In the genomic region with DNA sequence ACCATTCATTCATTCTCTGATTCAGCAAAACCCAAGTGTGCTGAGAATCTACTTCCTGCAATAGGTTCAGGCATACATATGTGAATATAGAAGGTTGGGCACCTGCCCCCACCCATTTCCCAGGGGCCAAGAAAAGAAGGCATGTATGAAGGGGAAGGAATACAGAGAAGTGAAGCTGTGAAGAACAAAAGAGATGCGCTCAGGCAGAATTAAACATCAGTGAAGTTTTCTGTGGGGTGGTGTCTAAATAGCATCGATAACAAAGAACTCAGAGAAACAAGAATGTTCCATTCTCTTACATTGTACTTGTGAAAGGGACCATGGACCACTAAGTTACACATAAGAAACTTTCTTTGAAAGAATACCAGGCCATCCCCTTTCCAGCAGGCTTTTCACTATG, we compare ENCODE assay signal across 31 mouse cellular contexts.
"Had no signal": no experiment of that assay in that cellular context is flagged by ENCODE, and none has a peak within 500 bp of the region (broad histone marks: within the 10 kb centered on the region; RNA-seq: fewer than 3 reads in every experiment).

No protein-coding gene starts in this region.

- H3K9ac ChIP-seq: limb, embryonic 12.5 days; limb, embryonic 13.5 days; limb, embryonic 15.5 days; liver, embryonic 12.5 days; liver, embryonic 13.5 days; liver, embryonic 14.5 days; liver, embryonic 15.5 days; liver, postnatal 0 days; lung, embryonic 14.5 days; lung, embryonic 15.5 days; midbrain, embryonic 12.5 days; midbrain, embryonic 13.5 days; midbrain, embryonic 15.5 days had no signal

- H3K36me3 ChIP-seq: limb, embryonic 10.5 days; limb, embryonic 12.5 days; limb, embryonic 13.5 days; limb, embryonic 15.5 days; liver, embryonic 12.5 days; liver, embryonic 13.5 days; liver, embryonic 15.5 days; lung, embryonic 15.5 days; midbrain, embryonic 10.5 days; midbrain, embryonic 12.5 days; midbrain, embryonic 13.5 days; midbrain, embryonic 15.5 days had no signal

- H3K4me3 ChIP-seq: limb, embryonic 10.5 days; limb, embryonic 12.5 days; limb, embryonic 13.5 days; limb, embryonic 15.5 days; liver, embryonic 12.5 days; liver, embryonic 13.5 days; liver, embryonic 15.5 days; lung, embryonic 15.5 days; megakaryocyte, embryonic 14.5 days; midbrain, embryonic 10.5 days; midbrain, embryonic 12.5 days; midbrain, embryonic 13.5 days; midbrain, embryonic 15.5 days; myocyte had no signal

- H3K27ac ChIP-seq: limb, embryonic 10.5 days; limb, embryonic 12.5 days; limb, embryonic 13.5 days; limb, embryonic 15.5 days; liver, embryonic 12.5 days; liver, embryonic 13.5 days; liver, embryonic 14.5 days; liver, embryonic 15.5 days; lung, embryonic 15.5 days; macrophage; midbrain, embryonic 10.5 days; midbrain, embryonic 12.5 days; midbrain, embryonic 13.5 days; midbrain, embryonic 15.5 days had no signal

- H3K27me3 ChIP-seq: limb, embryonic 12.5 days; limb, embryonic 13.5 days; limb, embryonic 15.5 days; liver, embryonic 12.5 days; liver, embryonic 13.5 days; liver, embryonic 15.5 days; lung, embryonic 15.5 days; megakaryocyte, embryonic 14.5 days; midbrain, embryonic 12.5 days; midbrain, embryonic 13.5 days; midbrain, embryonic 15.5 days had no signal

- ATAC-seq: liver, embryonic 12.5 days; liver, postnatal 0 days; lung, postnatal 0 days; midbrain, embryonic 13.5 days; midbrain, embryonic 15.5 days; midbrain, embryonic 16.5 days had no signal

- H3K4me2 ChIP-seq: limb, embryonic 12.5 days; limb, embryonic 13.5 days; limb, embryonic 15.5 days; liver, embryonic 11.5 days; liver, embryonic 12.5 days; liver, embryonic 13.5 days; liver, embryonic 15.5 days; lung, embryonic 14.5 days; lung, embryonic 15.5 days; midbrain, embryonic 11.5 days; midbrain, embryonic 12.5 days; midbrain, embryonic 13.5 days; midbrain, embryonic 15.5 days had no signal

- DNase-seq: left cerebral cortex, postnatal 4 days; liver; liver, embryonic 13.5 days; liver, postnatal 0 days; lung, adult 18-20 months; lung, adult 2 months; lung, embryonic 14.5 days; lung, postnatal 10 days; lung, postnatal 14 days; lung, postnatal 36 days; lung, postnatal 4 days; midbrain, embryonic 14.5 days had no signal

- H3K9me3 ChIP-seq: limb, embryonic 10.5 days; limb, embryonic 12.5 days; limb, embryonic 13.5 days; limb, embryonic 15.5 days; liver, embryonic 12.5 days; liver, embryonic 13.5 days; liver, embryonic 15.5 days; lung, embryonic 15.5 days; megakaryocyte, embryonic 14.5 days; midbrain, embryonic 10.5 days; midbrain, embryonic 12.5 days; midbrain, embryonic 13.5 days; midbrain, embryonic 15.5 days had no signal

- H3K4me1 ChIP-seq: limb, embryonic 10.5 days; limb, embryonic 12.5 days; limb, embryonic 13.5 days; limb, embryonic 15.5 days; liver, embryonic 12.5 days; liver, embryonic 13.5 days; liver, embryonic 15.5 days; lung, embryonic 15.5 days; megakaryocyte, embryonic 14.5 days; midbrain, embryonic 10.5 days; midbrain, embryonic 12.5 days; midbrain, embryonic 13.5 days; midbrain, embryonic 15.5 days had no signal
